Mouse (Mus musculus) heart, postnatal 0 days (tissue): ENCODE data around the gene Uqcc2.

Experiments used
- CTCF ChIP-seq: IDR thresholded peaks from 2 replicates; pipeline ENCODE4 v1.5.1; 2016; ENCODE audit warnings: antibody characterized with exemption, control low read depth, low read depth
- EP300 ChIP-seq: IDR thresholded peaks from 2 replicates; pipeline ENCODE4 v1.6.1; 2016; ENCODE audit warnings: antibody characterized with exemption, low read depth

GRCm38 (mm10) chr17:27081868-27082267 is 51.8 kb downstream of the Uqcc2 start:
- TF ChIP-seq CTCF (no peak), EP300 (no peak)
